Mouse (Mus musculus): ENCODE results near the gene Acot2. TPM values are rescaled to one million over a fixed set of nuclear protein-coding genes. Genes with fewer than 3 reads are reported as not detected.

Acot2 gene
- total and polyA plus RNA-seq, 3 experiments: 9.8 to 13.0 TPM; not detected in 1

- Histone ChIP-seq H3K36me3 (ENCODE audit: control insufficient read depth in 1 of 2, insufficient read depth in 2 of 2, low read length in 2 of 2) (peaks cover 0 to 13% of the 10 kb centered on the region in 2 experiments; a peak in 2 of 4 replicates), H3K4me1 (ENCODE audit: control insufficient read depth in 1 of 2, insufficient read depth in 2 of 2, low read length in 2 of 2) (peaks cover 4 to 12% of the 10 kb centered on the region in 2 experiments), H3K27me3 (ENCODE audit: control insufficient read depth in 1 of 2, insufficient read depth in 2 of 2, low read length in 2 of 2) (no peaks in the 10 kb centered on the region), H3K79me2 (ENCODE audit: control insufficient read depth, insufficient read depth, low read length, poor library complexity) (peaks cover 19% of the 10 kb centered on the region), H3K9me3 (replicated peaks; ENCODE audit: insufficient read depth, low read length) (no peaks in the 10 kb centered on the region), H3K4me3 (ENCODE audit: control insufficient read depth in 1 of 2, insufficient read depth in 1 of 2, low read depth in 2 of 2, low read length in 2 of 2) (no peak overlapping the region), H3K27ac (ENCODE audit: control insufficient read depth, low read depth, low read length) (no peak overlapping the region), H3K9ac (ENCODE audit: control insufficient read depth, low read depth, low read length, poor library complexity, severe bottlenecking) (no peak overlapping the region)
- no peak for DNase-seq (ENCODE audit: low read depth, low spot score)
- no peak for TF ChIP-seq TBP (IDR thresholded peaks at IDR 0.05; ENCODE audit: low read depth, low read length)
- no peak for TF ChIP-seq CTCF (IDR thresholded peaks at IDR 0.05 in 2 of 3, conservative IDR thresholded peaks at IDR 0.05 in 1 of 3; ENCODE audit: control insufficient read depth in 1 of 3, insufficient read depth in 1 of 3, low read depth in 2 of 3, low read length in 3 of 3, poor library complexity in 1 of 3, severe bottlenecking in 1 of 3)
- no peak for TF ChIP-seq CHD1 (IDR thresholded peaks at IDR 0.05; ENCODE audit: low read depth, low read length)
- TF ChIP-seq EP300 (IDR thresholded peaks at IDR 0.05; ENCODE audit: low read depth in 1 of 2, low read length in 2 of 2): no peak
- no peak for TF ChIP-seq MXI1 (IDR thresholded peaks at IDR 0.05; ENCODE audit: low read depth, low read length)
- TF ChIP-seq MAFK (IDR thresholded peaks at IDR 0.05; ENCODE audit: borderline replicate concordance, low read depth, low read length): no peak
- TF ChIP-seq RCOR1 (IDR thresholded peaks at IDR 0.05; ENCODE audit: low read depth, low read length): no peak
- TF ChIP-seq UBTF (IDR thresholded peaks at IDR 0.05; ENCODE audit: borderline replicate concordance, insufficient read depth, low read depth, low read length): no peak
- no peak for TF ChIP-seq TAL1 (IDR thresholded peaks at IDR 0.05; ENCODE audit: low read length)
- no peak for TF ChIP-seq E2F4 (IDR thresholded peaks at IDR 0.05; ENCODE audit: borderline replicate concordance, low read depth, low read length)
- TF ChIP-seq BHLHE40 (IDR thresholded peaks at IDR 0.05; ENCODE audit: borderline replicate concordance, low read depth, low read length): no peak
These were observed 40.3 kb upstream of the Acot2 start for GRCm38 (mm10) chr12:83947260-83947811.

GRCm38 (mm10) chr12:83949043-83949442, 38.6 kb upstream of the Acot2 start:
- Histone ChIP-seq H3K4me3 (ENCODE audit: control insufficient read depth in 1 of 2, insufficient read depth in 1 of 2, low read depth in 2 of 2, low read length in 2 of 2) (peak overlapping the region; percentile 70 to 74), H3K79me2 (ENCODE audit: control insufficient read depth, insufficient read depth, low read length, poor library complexity) (peaks cover 36% of the 10 kb centered on the region), H3K9ac (ENCODE audit: control insufficient read depth, low read depth, low read length, poor library complexity, severe bottlenecking) (peak overlapping the region; percentile 86), H3K27ac (ENCODE audit: control insufficient read depth, low read depth, low read length) (peak overlapping the region; percentile 82; the same call in 1 of the 2 replicates), H3K36me3 (ENCODE audit: control insufficient read depth in 1 of 2, insufficient read depth in 2 of 2, low read length in 2 of 2) (peaks cover 0 to 25% of the 10 kb centered on the region in 2 experiments; a peak in 2 of 4 replicates), H3K27me3 (ENCODE audit: control insufficient read depth in 1 of 2, insufficient read depth in 2 of 2, low read length in 2 of 2) (no peaks in the 10 kb centered on the region), H3K4me1 (ENCODE audit: control insufficient read depth in 1 of 2, insufficient read depth in 2 of 2, low read length in 2 of 2) (peaks cover 2 to 26% of the 10 kb centered on the region in 2 experiments; a peak in 3 of 4 replicates), H3K9me3 (replicated peaks; ENCODE audit: insufficient read depth, low read length) (no peaks in the 10 kb centered on the region)
- DNase-seq (ENCODE audit: low read depth, low spot score): peak; percentile 93
- TF ChIP-seq JUND (IDR thresholded peaks at IDR 0.05; ENCODE audit: low read depth, low read length) (no peak), EP300 (IDR thresholded peaks at IDR 0.05; ENCODE audit: low read depth in 1 of 2, low read length in 2 of 2) (peak in 1 of 2 experiments; percentile 18; a peak in 1 of 4 replicates), USF2 (IDR thresholded peaks at IDR 0.05; ENCODE audit: borderline replicate concordance in 1 of 2, insufficient read depth in 1 of 2, low read depth in 1 of 2, low read length in 2 of 2) (no peak), ZKSCAN1 (IDR thresholded peaks at IDR 0.05; ENCODE audit: low read depth, low read length) (no peak), CTCF (IDR thresholded peaks at IDR 0.05 in 2 of 3, conservative IDR thresholded peaks at IDR 0.05 in 1 of 3; ENCODE audit: control insufficient read depth in 1 of 3, insufficient read depth in 1 of 3, low read depth in 2 of 3, low read length in 3 of 3, poor library complexity in 1 of 3, severe bottlenecking in 1 of 3) (no peak), CHD2 (IDR thresholded peaks at IDR 0.05; ENCODE audit: low read length) (no peak), MEF2A (IDR thresholded peaks at IDR 0.05; ENCODE audit: extremely low read depth, insufficient replicate concordance, low read depth, low read length, poor library complexity, severe bottlenecking) (no peak), CHD1 (IDR thresholded peaks at IDR 0.05; ENCODE audit: low read depth, low read length) (no peak), ZC3H11A (IDR thresholded peaks at IDR 0.05; ENCODE audit: low read depth, low read length) (no peak), E2F4 (IDR thresholded peaks at IDR 0.05; ENCODE audit: borderline replicate concordance, low read depth, low read length) (no peak), HCFC1 (IDR thresholded peaks at IDR 0.05; ENCODE audit: low read depth, low read length) (peak; percentile 60; the same call in 1 of the 2 replicates), MYB (IDR thresholded peaks at IDR 0.05; ENCODE audit: low read depth, low read length) (no peak), MAX (IDR thresholded peaks at IDR 0.05; ENCODE audit: low read length) (no peak), ZMIZ1 (IDR thresholded peaks at IDR 0.05; ENCODE audit: low read depth, low read length) (peak; percentile 56; the same call in 1 of the 2 replicates), RCOR1 (IDR thresholded peaks at IDR 0.05; ENCODE audit: low read depth, low read length) (0 out of 2 replicates have a peak, but pooled peaks have one; percentile 29), MAFK (IDR thresholded peaks at IDR 0.05; ENCODE audit: borderline replicate concordance, low read depth, low read length) (no peak), GATA1 (IDR thresholded peaks at IDR 0.05; ENCODE audit: low read depth, low read length) (peak; percentile 97), KAT2A (conservative IDR thresholded peaks at IDR 0.05; ENCODE audit: low read depth, low read length) (no peak), MAZ (IDR thresholded peaks at IDR 0.05; ENCODE audit: low read depth, low read length) (no peak), BHLHE40 (IDR thresholded peaks at IDR 0.05; ENCODE audit: borderline replicate concordance, low read depth, low read length) (no peak), NELFE (IDR thresholded peaks at IDR 0.05; ENCODE audit: low read depth, low read length) (peak; percentile 48; the same call in 1 of the 2 replicates), NRF1 (IDR thresholded peaks at IDR 0.05; ENCODE audit: insufficient read depth, low read depth, low read length, poor library complexity, severe bottlenecking) (no peak), RAD21 (IDR thresholded peaks at IDR 0.05; ENCODE audit: low read depth, low read length) (no peak), TAL1 (IDR thresholded peaks at IDR 0.05; ENCODE audit: low read length) (no peak), UBTF (IDR thresholded peaks at IDR 0.05; ENCODE audit: borderline replicate concordance, insufficient read depth, low read depth, low read length) (no peak)
